Mouse (Mus musculus) lung, adult 2 months (tissue): ENCODE data around the gene Sfn. TPM values are rescaled to one million over a fixed set of nuclear protein-coding genes. Genes with fewer than 3 reads are reported as not detected.
A peak's percentile ranks its signal among the peaks of the same experiment; 100 is the strongest.

ENCODE experiments used
- DNase-seq: peaks from one replicate; pipeline ENCODE4 v3.0.0; 2022
- H3K4me1 ChIP-seq: fragments of 200-500 bp; 2 replicates; pipeline ENCODE4 v1.6.1; 2011; ENCODE audit warnings: low read length; ENCODE audit not compliant: control insufficient read depth, insufficient read depth
- H3K4me3 ChIP-seq: fragments of 200-500 bp; replicated peaks from 2 replicates; pipeline ENCODE3; 2011; ENCODE audit warnings: low read depth, mild to moderate bottlenecking, control low read depth, low read length; ENCODE audit errors: extremely low read depth
- CTCF ChIP-seq: fragments of 200-500 bp; IDR thresholded peaks from 2 replicates; pipeline ENCODE4 v1.5.1; 2011; ENCODE audit warnings: mild to moderate bottlenecking, low read length, control low read depth; ENCODE audit not compliant: insufficient read depth
- POLR2A ChIP-seq: fragments of 200-500 bp; IDR thresholded peaks from 2 replicates; pipeline ENCODE4 v1.6.1; 2011; ENCODE audit warnings: low read depth, mild to moderate bottlenecking, control low read depth, low read length, borderline replicate concordance; ENCODE audit errors: extremely low read depth
- WGBS: fragments of 180-500 bp; shearing (Covaris S2); methylation state at CpG from one replicate; pipeline ENCODE4 v1.1.7; 2018; 5-methylcytosine and 5-hydroxymethylcytosine counted together
- polyA plus RNA-seq: library from polyadenylated mRNA; depleted of rRNA; stranded (reverse); fragments of >200 nt; gene quantifications from 2 replicates; pipeline ENCODE4 v1.2.3, GENCODE M21; 2012

Sfn gene
- polyA plus RNA-seq, 1 experiment: 107 TPM

DNA sequence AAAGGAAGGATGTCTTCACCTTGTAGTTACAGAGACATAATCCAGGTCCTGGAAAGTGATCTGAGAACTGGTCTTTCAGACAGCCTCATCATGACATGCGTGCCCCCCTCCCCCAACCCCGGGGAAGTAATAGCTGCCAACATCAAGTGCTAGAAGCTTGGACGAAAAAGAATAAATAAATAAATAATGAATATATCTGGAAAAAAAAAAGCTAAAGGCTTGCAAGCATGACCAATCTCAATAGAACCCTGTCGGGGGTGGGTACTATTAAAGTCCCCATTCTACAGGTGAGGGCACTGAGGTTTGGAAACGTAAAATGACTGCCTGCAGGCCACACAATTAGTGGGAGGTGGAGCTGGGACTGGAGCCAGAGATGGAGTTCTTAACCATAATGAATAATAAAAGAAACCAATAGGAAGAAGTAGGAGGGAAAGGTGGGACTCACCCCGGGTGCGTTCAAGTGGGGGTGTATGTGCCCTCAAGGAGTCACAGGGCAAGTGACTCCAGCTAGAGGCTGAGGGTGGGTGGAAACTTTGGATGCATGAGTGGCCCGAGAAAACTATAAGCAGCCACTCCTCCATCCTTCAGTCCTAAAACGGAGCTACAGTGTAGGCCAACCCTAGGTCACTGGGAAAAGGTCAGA, 29.9 kb upstream of the Sfn start:
- 10% methylated on average over 9 of the region's 9 CpGs for WGBS
- DNase-seq: peak; percentile 48
- Histone ChIP-seq H3K4me1 (peaks cover 12% of the 10 kb centered on the region), H3K4me3 (peak overlapping the region; percentile 61)
- peak; percentile 18; the same call in 1 of the 2 replicates for TF ChIP-seq POLR2A
- no peak for TF ChIP-seq CTCF

GRCm38 (mm10) chr4:133631071-133631768, 29.3 kb upstream of the Sfn start:
- WGBS: 27% methylated on average over 14 of the region's 14 CpGs
- DNase-seq: peak; percentile 57

DNA sequence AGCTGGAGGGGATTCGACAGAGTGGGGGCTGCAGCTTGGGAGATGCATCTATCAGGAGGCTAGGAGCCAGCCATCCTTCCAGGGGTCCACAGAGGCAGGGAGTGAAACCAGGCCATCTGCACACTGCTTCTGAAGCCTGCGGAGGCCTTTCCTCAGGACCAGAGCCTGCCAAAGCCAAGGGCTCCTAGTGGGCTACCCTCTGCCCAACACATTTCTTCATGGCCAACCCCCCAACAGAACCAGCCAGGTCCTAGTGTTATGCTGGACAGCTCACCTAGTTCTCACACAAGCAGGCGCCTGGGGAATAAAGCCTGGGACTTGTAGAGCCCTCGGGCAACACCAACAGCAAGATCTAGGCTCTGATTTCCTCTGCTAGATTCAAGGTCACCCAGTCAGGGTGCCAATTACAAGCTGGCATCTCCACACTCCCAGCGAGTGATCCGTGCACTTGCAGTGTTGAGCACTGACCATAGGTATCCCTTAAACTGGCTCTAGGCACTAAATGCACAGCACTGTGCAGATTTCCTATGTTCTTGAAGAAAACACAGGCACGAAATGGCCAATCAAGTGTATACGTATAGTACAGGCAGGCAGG, 28.5 kb upstream of the Sfn start:
- TF ChIP-seq POLR2A (no peak), CTCF (no peak)
- peaks cover 21% of the 10 kb centered on the region for H3K4me1 ChIP-seq
- 69% methylated on average over 8 of the region's 8 CpGs for WGBS
- DNase-seq: no peak
- no peak overlapping the region for H3K4me3 ChIP-seq

More at GRCm38 (mm10) chr4:133631071-133631768, 29.3 kb upstream of the Sfn start:
- peaks cover 14% of the 10 kb centered on the region for H3K4me1 ChIP-seq
- TF ChIP-seq POLR2A: peak; percentile 35; the same call in 1 of the 2 replicates
- no peak for TF ChIP-seq CTCF
- H3K4me3 ChIP-seq: peak overlapping the region; percentile 36

DNA sequence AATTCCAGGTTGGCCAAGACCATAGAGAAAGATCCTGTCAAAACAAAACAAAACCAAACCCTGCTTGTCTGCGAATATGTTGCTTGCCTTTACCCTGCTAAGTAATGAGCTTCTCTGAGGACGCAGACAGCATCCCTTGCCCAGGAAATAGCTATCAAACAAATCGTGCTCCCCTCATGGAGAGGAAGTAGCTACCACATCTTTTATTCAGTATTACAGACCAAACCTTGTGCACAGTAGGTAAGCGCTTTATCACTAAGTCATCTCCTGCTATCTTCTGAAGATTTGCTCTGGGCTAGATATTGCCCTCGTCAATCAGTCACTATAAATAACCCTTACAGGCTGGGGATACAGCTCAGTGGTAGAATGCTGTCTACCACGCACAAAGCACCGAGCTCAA, 27.2 kb upstream of the Sfn start:
- DNase-seq: no peak
- TF ChIP-seq CTCF (no peak), POLR2A (no peak)
- 51% methylated on average over 7 of the region's 7 CpGs for WGBS
- Histone ChIP-seq H3K4me1 (peaks cover 28% of the 10 kb centered on the region), H3K4me3 (no peak overlapping the region)

DNA sequence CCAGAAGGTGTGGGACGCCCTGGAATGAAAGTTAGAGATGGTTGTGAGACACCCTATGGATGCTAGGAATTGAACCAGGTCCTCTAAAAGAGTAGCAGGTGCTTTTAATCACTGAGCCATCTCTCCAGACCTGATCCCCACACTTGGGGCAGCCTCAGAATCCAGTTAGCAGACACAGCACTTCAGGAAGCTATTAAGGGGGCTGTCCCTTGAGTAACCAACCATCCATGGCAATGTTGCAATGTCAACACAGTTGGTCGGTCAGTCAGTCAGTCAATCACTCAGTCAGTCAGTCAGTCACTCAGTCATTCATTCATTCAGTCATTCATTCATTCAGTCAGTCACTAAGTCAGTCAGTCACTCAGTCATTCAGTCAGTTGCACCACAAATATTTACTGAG, 26.5 kb upstream of the Sfn start:
- Histone ChIP-seq H3K4me3 (no peak overlapping the region), H3K4me1 (peaks cover 28% of the 10 kb centered on the region)
- WGBS: 75% methylated on average over 2 of the region's 2 CpGs
- DNase-seq: no peak
- TF ChIP-seq CTCF (no peak), POLR2A (no peak)

DNA sequence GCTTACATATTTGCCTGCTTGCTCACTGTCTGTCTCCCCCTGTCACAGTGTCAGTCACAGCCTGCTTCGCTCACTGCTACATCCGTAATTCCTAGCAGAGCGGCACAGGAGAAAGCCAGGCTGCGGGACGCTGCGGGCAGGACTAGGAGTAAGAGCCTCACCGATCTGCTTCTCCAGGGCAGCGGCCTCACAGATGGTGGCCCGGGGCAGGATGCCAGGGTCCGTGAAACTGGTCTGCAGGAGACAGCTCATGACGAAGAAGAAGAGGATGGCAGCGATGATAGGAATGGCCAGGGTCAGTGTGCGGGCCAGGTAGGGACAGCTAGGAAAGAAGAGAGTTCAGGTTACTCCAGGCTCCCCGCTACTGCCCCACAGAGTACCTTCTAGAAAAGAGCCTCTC, 25.1 kb upstream of the Sfn start:
- Histone ChIP-seq H3K4me3 (no peak overlapping the region), H3K4me1 (peaks cover 26% of the 10 kb centered on the region)
- no peak for TF ChIP-seq CTCF
- TF ChIP-seq POLR2A: no peak
- 85% methylated on average over 14 of the region's 14 CpGs for WGBS
- DNase-seq: no peak

DNA sequence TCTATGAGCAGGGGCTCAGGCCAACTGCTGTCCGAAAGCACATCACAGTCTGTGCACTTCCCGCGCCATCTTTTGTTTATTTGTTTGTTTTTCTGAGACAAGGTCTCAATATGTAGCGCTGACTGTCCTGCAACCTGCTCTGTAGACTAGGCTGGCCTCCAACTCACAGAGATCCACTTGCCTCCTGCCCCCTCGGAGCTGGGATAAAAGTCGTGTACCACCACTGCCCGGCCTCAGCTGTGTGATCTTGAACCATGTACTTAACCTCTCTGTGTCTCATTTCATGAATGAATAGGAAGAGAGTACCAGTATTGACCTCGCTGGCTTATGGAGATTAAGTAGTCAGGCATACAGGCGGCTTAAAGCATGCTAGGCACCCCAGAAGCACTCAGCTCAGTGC, 24.7 kb upstream of the Sfn start:
- no peak for DNase-seq
- Histone ChIP-seq H3K4me3 (no peak overlapping the region), H3K4me1 (peaks cover 25% of the 10 kb centered on the region)
- TF ChIP-seq POLR2A: no peak
- no peak for TF ChIP-seq CTCF
- 81% methylated on average over 9 of the region's 9 CpGs for WGBS

GRCm38 (mm10) chr4:133626221-133626620, 24.3 kb upstream of the Sfn start:
- no peak for DNase-seq
- TF ChIP-seq POLR2A (no peak), CTCF (no peak)
- H3K4me3 ChIP-seq: no peak overlapping the region
- WGBS: 51% methylated on average over 5 of the region's 5 CpGs
- peaks cover 25% of the 10 kb centered on the region for H3K4me1 ChIP-seq

DNA sequence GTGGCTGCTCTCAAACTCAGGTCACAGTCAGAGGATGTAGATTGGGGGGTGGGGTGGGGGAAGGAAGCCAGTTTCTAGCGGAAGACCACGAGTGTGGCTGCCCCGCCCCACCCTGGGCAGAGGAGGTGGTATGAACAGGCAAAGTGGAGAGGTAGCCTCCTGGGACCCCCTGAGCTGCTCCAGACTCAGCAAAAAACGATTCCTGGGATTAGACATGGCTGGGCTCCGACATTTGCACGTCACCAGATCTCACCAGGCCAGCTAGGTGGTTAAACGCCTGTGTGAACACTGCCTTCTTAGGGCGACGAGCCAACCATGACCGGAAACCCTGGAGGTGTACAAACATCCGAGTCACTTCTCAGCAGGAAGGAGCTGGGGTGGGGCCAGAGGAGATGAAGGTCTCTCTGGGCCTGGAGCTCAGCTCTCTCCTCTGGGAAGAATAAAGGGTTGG, 23.7 kb upstream of the Sfn start:
- WGBS: 17% methylated on average over 11 of the region's 11 CpGs
- H3K4me1 ChIP-seq: peaks cover 22% of the 10 kb centered on the region

GRCm38 (mm10) chr4:133624830-133625229, 22.9 kb upstream of the Sfn start:
- Histone ChIP-seq H3K4me3 (no peak overlapping the region), H3K4me1 (peaks cover 24% of the 10 kb centered on the region)
- WGBS: 72% methylated on average over 7 of the region's 7 CpGs
- DNase-seq: no peak
- no peak for TF ChIP-seq POLR2A
- no peak for TF ChIP-seq CTCF

More for the DNA sequence above, 23.7 kb upstream of the Sfn start:
- DNase-seq: peak; percentile 72
- no peak overlapping the region for H3K4me3 ChIP-seq
- TF ChIP-seq CTCF (no peak), POLR2A (no peak)
